Mouse (Mus musculus): Measurements from ENCODE around the gene Ubxn6. TPM values are rescaled to one million over a fixed set of nuclear protein-coding genes. Genes with fewer than 3 reads are reported as not detected.
"Not testable (repeated sequence)": the region's sequence is repeated elsewhere in the genome, so short reads cannot be mapped to it uniquely, and the experiment has no call there.

Gene Ubxn6
- polyA plus RNA-seq, 1 experiment from 2014 or later: 52.7 TPM

DNA sequence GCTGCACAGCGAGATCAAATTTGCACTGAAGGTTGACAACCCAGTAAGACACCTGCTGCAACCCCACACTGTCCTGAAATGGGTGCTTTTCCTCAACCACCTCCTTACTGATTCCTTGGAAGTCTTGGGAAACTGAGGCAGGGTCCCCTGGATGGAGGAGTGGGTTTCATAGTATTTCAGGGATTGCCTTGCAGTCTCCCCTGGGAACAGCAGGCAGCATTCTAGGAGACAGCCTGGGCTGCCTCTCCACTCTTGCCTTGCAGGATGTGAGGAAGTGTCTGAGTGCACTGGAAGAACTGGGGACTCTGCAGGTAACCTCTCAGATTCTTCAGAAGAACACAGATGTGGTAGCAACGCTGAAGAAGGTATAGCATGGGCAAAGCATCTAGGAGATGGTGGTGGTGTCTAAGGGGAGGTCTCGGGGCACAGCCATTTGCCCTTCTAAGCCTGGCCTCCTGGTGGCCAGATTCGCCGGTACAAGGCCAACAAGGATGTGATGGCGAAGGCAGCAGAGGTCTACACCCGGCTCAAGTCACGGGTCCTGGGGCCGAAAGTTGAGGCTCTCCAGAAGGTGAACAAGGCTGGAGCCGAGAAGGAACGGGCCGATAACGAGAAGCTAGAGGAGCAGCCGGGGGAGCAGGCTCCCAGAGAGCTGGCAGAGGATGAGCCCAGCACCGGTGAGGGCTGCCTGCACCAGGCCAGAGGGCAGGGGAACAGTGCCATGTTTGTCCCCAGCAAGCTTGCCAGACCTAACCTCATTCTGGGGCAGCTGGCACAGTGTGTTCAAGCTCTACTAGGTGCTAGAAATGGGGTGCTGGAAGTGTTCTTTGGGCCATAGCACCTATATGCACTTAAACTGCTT is 24.1 kb upstream of the Ubxn6 start:
- H3K4me1 ChIP-seq: no peaks in the 10 kb centered on the region
- ATAC-seq (ENCODE audit: insufficient number of reproducible peaks, insufficient read depth, low FRiP score, low TSS enrichment): no peak
- peaks cover 84% of the 10 kb centered on the region for H3K36me3 ChIP-seq
- WGBS: 89% methylated on average over 15 of the region's 15 CpGs
- H3K9me3 ChIP-seq: no peaks in the 10 kb centered on the region
- H3K4me2 ChIP-seq (replicated peaks): no peak overlapping the region
- H3K27ac ChIP-seq: no peak overlapping the region
- no peaks in the 10 kb centered on the region for H3K27me3 ChIP-seq
- H3K9ac ChIP-seq: no peak overlapping the region
- H3K4me3 ChIP-seq: no peak overlapping the region

DNA sequence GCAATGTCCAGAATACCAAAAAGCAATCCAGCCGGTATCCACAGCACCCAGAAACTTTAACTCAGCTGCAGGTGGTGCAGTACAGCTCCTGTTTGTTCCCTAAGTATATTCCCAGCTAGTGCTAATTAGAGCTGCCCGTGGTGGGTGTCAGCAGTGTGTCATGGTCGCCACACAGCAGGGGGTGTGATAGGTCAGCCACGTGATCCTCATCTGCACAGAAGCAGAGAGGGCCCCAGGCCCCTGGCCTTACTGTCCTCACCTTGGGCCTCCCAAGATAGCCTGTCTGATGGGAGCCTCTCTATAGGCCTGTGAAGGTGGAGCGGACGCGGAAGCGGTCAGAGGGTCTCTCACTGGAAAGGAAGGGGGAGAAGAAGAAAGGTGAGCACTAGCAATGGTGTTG is 23.4 kb upstream of the Ubxn6 start:
- Histone ChIP-seq H3K9me3 (no peaks in the 10 kb centered on the region), H3K4me1 (no peaks in the 10 kb centered on the region), H3K9ac (no peak overlapping the region), H3K4me2 (replicated peaks) (no peak overlapping the region), H3K27ac (no peak overlapping the region), H3K36me3 (peaks cover 83% of the 10 kb centered on the region), H3K4me3 (no peak overlapping the region), H3K27me3 (no peaks in the 10 kb centered on the region)
- ATAC-seq (ENCODE audit: insufficient number of reproducible peaks, insufficient read depth, low FRiP score, low TSS enrichment): 0 out of 2 replicates have a peak, but pooled peaks have one; percentile 7
- 94% methylated on average over 8 of the region's 8 CpGs for WGBS

DNA sequence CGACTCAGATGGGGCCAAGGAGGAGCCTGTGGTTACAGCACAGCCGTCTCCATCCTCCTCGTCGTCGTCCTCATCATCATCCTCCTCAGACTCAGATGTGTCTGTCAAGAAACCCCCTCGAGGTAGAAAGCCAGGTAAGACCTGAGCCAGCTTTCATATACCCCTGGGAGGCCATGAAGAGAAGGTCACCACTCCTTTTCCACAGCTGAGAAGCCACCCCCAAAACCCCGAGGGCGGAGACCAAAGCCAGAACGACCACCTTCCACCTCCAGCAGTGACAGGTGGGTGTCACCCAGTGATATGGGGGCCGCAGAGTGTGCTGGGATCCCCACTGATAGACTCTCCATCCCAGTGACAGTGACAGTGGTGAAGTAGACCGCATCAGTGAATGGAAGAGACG is 22.1 kb upstream of the Ubxn6 start:
- no peaks in the 10 kb centered on the region for H3K9me3 ChIP-seq
- H3K27me3 ChIP-seq: no peaks in the 10 kb centered on the region
- no peak overlapping the region for H3K4me2 ChIP-seq (replicated peaks)
- 90% methylated on average over 12 of the region's 12 CpGs for WGBS
- H3K9ac ChIP-seq: no peak overlapping the region
- H3K4me3 ChIP-seq: no peak overlapping the region
- H3K27ac ChIP-seq: no peak overlapping the region
- peaks cover 78% of the 10 kb centered on the region for H3K36me3 ChIP-seq
- no peak for ATAC-seq (ENCODE audit: insufficient number of reproducible peaks, insufficient read depth, low FRiP score, low TSS enrichment)
- H3K4me1 ChIP-seq: no peaks in the 10 kb centered on the region

DNA sequence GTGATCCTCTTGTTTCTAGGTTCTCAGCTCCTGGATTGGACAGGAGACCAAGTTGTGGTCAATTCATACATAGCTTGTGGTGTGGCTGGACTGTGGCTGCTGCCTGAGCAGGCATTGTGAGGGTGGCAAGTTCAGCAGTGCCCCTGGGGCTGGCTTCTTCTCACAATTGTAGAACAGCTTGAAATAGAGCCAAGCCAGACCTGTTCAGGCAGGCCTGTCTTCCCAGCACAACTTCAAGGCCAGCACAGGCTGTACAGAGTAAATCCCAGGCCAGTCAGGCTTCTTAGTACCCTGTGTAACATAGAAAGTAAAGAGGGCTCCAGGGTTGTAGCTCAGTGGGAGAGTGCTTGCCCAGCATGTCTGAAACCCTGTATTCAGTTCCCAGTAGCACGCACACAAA is 18.0 kb upstream of the Ubxn6 start:
- Histone ChIP-seq H3K4me1 (no peaks in the 10 kb centered on the region), H3K4me3 (no peak overlapping the region), H3K4me2 (replicated peaks) (no peak overlapping the region), H3K9ac (no peak overlapping the region), H3K27ac (no peak overlapping the region; the same call in 1 of the 2 replicates), H3K27me3 (no peaks in the 10 kb centered on the region), H3K36me3 (peaks cover 60% of the 10 kb centered on the region), H3K9me3 (no peaks in the 10 kb centered on the region)
- 89% methylated on average over 1 of the region's 1 CpGs for WGBS
- no peak for ATAC-seq (ENCODE audit: insufficient number of reproducible peaks, insufficient read depth, low FRiP score, low TSS enrichment)

DNA sequence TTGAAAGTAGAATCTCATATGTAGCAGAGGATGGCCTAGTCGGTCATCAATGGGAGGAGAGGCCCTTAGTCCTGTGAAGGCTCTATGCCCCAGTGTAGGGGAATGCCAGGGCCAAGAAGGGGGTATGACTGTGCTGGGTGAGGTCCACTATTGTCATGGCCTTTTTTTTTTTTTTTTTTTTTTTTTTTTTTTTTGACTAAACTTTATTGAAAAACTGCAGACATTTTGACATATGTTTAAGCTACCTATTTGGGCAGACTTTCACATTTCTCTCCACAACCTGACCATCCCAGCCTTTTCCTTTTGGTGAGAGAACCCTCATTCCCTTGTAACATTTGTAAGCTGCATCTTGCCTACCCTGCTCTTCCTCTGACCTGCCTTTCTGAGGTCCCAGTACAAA is 17.5 kb upstream of the Ubxn6 start:
- Histone ChIP-seq H3K27me3 (no peaks in the 10 kb centered on the region), H3K4me2 (replicated peaks) (no peak overlapping the region), H3K27ac (no peak overlapping the region), H3K4me1 (no peaks in the 10 kb centered on the region), H3K4me3 (no peak overlapping the region), H3K9ac (no peak overlapping the region), H3K9me3 (no peaks in the 10 kb centered on the region), H3K36me3 (peaks cover 55% of the 10 kb centered on the region)
- 90% methylated on average over 1 of the region's 1 CpGs for WGBS
- ATAC-seq (ENCODE audit: insufficient number of reproducible peaks, insufficient read depth, low FRiP score, low TSS enrichment): no peak

DNA sequence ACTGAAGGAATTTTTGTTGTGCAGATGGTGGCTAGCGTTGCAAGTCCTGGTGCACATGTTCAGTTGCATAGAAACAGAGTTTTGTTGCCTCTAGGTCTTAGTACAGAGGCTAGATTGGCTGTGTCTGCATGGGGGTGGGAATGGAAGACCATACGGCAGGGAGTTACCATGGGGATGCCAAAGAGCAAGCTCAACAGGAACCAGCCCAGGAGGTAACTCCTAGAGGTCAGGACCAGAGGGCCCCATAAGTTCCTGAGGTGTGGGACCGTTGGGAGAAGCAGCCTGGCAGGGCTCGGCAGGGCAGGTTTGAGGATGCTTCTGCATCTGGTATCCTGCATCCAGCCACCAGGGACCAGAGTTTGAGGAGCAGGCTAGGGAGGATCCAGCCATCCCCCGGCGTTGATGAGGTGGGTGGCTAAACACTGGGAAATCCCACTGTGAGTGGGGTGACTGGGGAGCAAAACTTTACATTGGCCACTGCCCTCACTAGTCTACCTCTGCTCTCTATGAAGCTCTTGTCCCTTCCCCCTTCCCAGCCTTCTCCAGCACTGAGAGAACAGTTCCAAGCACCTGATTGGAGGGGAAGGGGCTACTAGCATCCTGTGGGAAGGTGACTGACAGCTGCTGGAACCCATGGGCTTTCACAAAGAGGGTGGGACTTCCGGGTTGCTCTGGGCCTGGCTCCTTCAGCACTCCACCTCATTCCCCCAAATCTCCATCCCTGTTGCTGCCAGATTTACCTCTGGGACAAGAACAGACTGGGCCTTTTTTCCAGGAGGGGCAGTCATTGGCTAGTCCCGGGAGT is 6.2 kb upstream of the Ubxn6 start:
- Histone ChIP-seq H3K27ac (no peak overlapping the region), H3K9me3 (no peaks in the 10 kb centered on the region), H3K36me3 (peaks cover 21% of the 10 kb centered on the region), H3K27me3 (no peaks in the 10 kb centered on the region), H3K4me3 (peak overlapping the region; percentile 74), H3K4me2 (replicated peaks) (peak overlapping the region; percentile 97), H3K4me1 (peaks cover 17% of the 10 kb centered on the region), H3K9ac (peak overlapping the region; percentile 79)
- ATAC-seq (ENCODE audit: insufficient number of reproducible peaks, insufficient read depth, low FRiP score, low TSS enrichment): peak; percentile 30
- WGBS: 7% methylated on average over 8 of the region's 8 CpGs

DNA sequence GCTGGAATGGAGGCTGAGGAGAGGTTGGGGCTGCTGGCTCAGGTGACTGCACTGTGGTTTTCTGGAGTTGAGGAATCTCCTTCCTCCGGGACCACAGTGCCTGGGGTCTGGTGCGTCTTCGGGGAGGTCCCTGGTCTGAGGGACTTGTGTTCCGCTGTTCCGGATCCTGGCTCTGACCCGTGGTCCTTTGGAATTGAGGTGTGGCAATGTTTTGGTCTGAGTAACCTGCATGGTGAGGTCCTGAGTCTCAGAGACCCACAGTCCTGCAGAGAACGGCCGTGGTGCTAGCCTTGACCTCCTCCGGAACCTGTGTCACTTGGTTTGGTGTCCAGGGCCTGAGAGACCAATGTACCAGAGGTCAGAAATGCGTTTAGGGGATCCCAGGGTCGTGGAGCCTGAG is 5.1 kb upstream of the Ubxn6 start:
- Histone ChIP-seq H3K4me1 (peaks cover 24% of the 10 kb centered on the region), H3K4me3 (peak overlapping the region; percentile 74), H3K36me3 (peaks cover 18% of the 10 kb centered on the region), H3K27me3 (no peaks in the 10 kb centered on the region), H3K9ac (peak overlapping the region; percentile 79), H3K27ac (peak overlapping the region; percentile 47; the same call in 1 of the 2 replicates), H3K9me3 (no peaks in the 10 kb centered on the region), H3K4me2 (replicated peaks) (peak overlapping the region; percentile 97)
- ATAC-seq (ENCODE audit: insufficient number of reproducible peaks, insufficient read depth, low FRiP score, low TSS enrichment): no peak
- 3% methylated on average over 11 of the region's 11 CpGs for WGBS

DNA sequence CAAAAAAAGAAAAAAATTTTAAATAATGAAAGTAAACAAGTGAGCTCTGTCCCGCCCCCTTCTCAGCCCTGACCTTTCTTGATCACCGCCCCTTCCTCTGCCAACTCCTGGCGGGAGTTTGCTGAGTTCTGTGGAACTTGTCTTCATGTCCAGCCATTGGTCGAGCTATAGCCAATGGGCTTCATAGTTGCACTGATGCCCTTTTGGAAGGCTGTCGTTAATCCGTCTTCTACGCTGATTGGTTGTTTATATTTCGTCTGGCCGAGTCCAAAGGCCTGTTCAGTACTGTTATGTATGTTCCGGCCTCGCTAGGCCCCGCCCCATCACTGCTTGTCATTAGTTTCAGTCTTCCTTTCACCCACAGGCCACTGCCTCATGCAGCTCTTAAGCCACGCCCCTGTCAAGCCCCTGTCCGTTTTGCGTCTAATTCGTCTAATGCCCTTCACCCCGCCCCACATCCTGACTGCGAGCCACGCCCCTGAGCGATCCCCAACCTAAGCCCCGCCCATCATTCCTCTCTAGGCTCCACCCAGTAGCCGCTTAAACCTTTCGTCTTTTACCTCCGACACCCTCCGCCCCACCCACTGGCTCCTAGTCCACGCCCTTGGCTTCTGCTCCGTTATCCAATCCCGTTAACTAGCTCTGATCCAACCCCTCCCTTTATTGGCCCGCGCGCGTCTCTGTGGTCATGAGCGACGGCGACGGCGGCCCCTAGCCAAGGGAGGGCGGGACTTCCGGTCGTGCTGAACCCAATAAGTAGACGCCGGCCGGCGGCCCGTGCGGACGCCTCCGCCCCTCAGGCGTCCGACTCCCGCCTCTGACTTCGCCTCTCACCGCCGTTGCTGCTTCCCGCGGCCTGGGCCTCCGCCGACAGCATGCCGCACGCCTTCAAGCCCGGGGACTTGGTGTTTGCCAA is 4.3 kb upstream of the Ubxn6 start, which contains the start of gene Hdgfl2:
Gene Hdgfl2 (plus strand): TSS at position 755 of the 916 bp plus-strand sequence.
- peak within 1 kb of the TSS; percentile 47 for H3K27ac ChIP-seq
- no peaks in the 10 kb centered on the region for H3K9me3 ChIP-seq
- peaks cover 26% of the 10 kb centered on the region for H3K4me1 ChIP-seq
- peaks cover 15% of the 10 kb centered on the region for H3K36me3 ChIP-seq
- peak within 1 kb of the TSS; percentile 97 for H3K4me2 ChIP-seq (replicated peaks)
- H3K4me3 ChIP-seq: peak within 1 kb of the TSS; percentile 74
- H3K9ac ChIP-seq: peak within 1 kb of the TSS; percentile 79
- H3K27me3 ChIP-seq: no peaks in the 10 kb centered on the region
- peak; percentile 90 for ATAC-seq (ENCODE audit: insufficient number of reproducible peaks, insufficient read depth, low FRiP score, low TSS enrichment)
- under 1% methylated on average over 61 of the region's 61 CpGs for WGBS

DNA sequence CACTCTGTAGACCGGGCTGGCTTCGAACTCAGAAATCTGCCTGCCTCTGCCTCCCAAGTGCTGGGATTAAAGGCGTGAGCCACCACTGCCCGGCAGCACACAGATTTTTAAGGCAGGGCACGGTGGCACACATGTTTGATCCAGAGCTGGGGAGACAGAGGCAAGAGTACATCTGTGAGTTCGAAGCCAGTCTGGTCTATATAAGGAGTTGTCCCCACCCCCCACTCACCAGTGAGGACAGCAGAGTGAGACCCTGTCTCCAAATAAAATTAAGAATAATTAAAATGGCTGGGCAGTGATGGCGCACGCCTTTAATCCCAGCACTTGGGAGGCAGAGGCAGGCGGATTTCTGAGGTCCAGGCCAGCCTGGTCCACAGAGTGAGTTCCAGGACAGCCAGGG is 3.5 kb upstream of the Ubxn6 start:
- Histone ChIP-seq H3K4me3 (peak overlapping the region; percentile 74), H3K36me3 (peaks cover 11% of the 10 kb centered on the region), H3K4me1 (peaks cover 34% of the 10 kb centered on the region), H3K27ac (peak overlapping the region; percentile 41; the same call in 1 of the 2 replicates), H3K4me2 (replicated peaks) (peak overlapping the region; percentile 97)
- not testable (repeated sequence) for H3K27me3 ChIP-seq; H3K9ac ChIP-seq; ATAC-seq (ENCODE audit: insufficient number of reproducible peaks, insufficient read depth, low FRiP score, low TSS enrichment); H3K9me3 ChIP-seq
- 61% methylated on average over 9 of the region's 9 CpGs for WGBS

DNA sequence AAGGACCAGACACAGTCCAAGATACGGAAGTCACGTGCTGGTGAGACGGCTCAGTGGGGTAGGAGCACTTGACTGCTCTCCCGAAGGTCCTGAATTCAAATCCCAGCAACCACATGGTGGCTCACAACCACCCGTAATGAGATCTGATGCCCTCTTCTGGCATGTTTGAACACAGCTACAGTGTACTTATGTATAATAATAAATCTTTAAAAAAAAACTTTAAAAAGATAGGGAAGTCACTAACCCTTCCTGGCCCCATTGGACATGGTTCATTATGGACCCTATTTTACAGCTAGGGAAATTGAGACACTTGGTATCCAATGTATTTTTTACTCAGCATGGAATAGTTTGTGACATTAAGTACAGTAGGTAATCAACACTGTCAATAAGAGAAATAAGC is 2.7 kb upstream of the Ubxn6 start:
- Histone ChIP-seq H3K9ac (no peak overlapping the region), H3K4me3 (no peak overlapping the region), H3K27ac (no peak overlapping the region), H3K36me3 (peaks cover 8% of the 10 kb centered on the region), H3K27me3 (no peaks in the 10 kb centered on the region), H3K4me1 (peaks cover 34% of the 10 kb centered on the region), H3K4me2 (replicated peaks) (no peak overlapping the region), H3K9me3 (no peaks in the 10 kb centered on the region)
- no peak for ATAC-seq (ENCODE audit: insufficient number of reproducible peaks, insufficient read depth, low FRiP score, low TSS enrichment)
- 89% methylated on average over 5 of the region's 5 CpGs for WGBS

Measured in embryonic facial prominence, embryonic 12.5 days (tissue).